Mouse (Mus musculus) layer of hippocampus, adult 8-10 months (tissue): ENCODE measurements around the gene Xylt1. TPM values are rescaled to one million over a fixed set of nuclear protein-coding genes. Genes with fewer than 3 reads are reported as not detected.

Experiments
- DNase-seq, 2 experiments: peaks; one replicate each; pipeline ENCODE4 v3.0.0; 2022; ENCODE audit warnings: low spot score in 2 of 2
- total RNA-seq, 4 experiments: library from RNA; stranded (reverse); gene quantifications; 2 replicates each; pipeline ENCODE4 v1.2.4; 2022

Gene Xylt1
- total RNA-seq, 4 experiments from 2014 or later, result 49.8 to 57.2 (median 54.3) TPM

- no peak for DNase-seq
Measured at GRCm38 (mm10) chr7:117686997-117687302, 306.2 kb downstream of the Xylt1 start.

- DNase-seq, result no peak
Measured at GRCm38 (mm10) chr7:117695612-117696011, 314.8 kb downstream of the Xylt1 start.

GRCm38 (mm10) chr7:117697681-117698080 lies 316.9 kb downstream of the Xylt1 start:
- no peak for DNase-seq

GRCm38 (mm10) chr7:117698551-117699114 lies 317.9 kb downstream of the Xylt1 start:
- DNase-seq, result no peak

- DNase-seq, result peak; percentile 62 to 68
Measured at GRCm38 (mm10) chr7:117699343-117699985, 318.7 kb downstream of the Xylt1 start.

- DNase-seq, result no peak
Measured at GRCm38 (mm10) chr7:117700066-117700465, 319.3 kb downstream of the Xylt1 start.

GRCm38 (mm10) chr7:117709901-117710607 lies 329.3 kb downstream of the Xylt1 start:
- DNase-seq, result peak; percentile 25 to 45

- no peak for DNase-seq
Measured at GRCm38 (mm10) chr7:117716876-117717408, 336.2 kb downstream of the Xylt1 start.

- DNase-seq, result no peak
Measured at GRCm38 (mm10) chr7:117720426-117720825, 339.6 kb downstream of the Xylt1 start.
